Mouse (Mus musculus) brown adipose tissue, adult 24 weeks (tissue): ENCODE results near the gene Sap30. TPM values are rescaled to one million over a fixed set of nuclear protein-coding genes. Genes with fewer than 3 reads are reported as not detected.
"Not testable (repeated sequence)": the region's sequence is repeated elsewhere in the genome, so short reads cannot be mapped to it uniquely, and the experiment has no call there.

Source experiments
- H3K27ac ChIP-seq: fragments of 200-500 bp; replicated peaks from 2 replicates; pipeline ENCODE4 v1.5.1; 2012; ENCODE audit warnings: low read depth, mild to moderate bottlenecking, low read length
- H3K4me1 ChIP-seq: fragments of 200-500 bp; 2 replicates; pipeline ENCODE4 v1.6.1; 2012; ENCODE audit warnings: low read length, mixed read lengths; ENCODE audit not compliant: control insufficient read depth, insufficient read depth, insufficient read length
- H3K4me3 ChIP-seq: fragments of 200-500 bp; 2 replicates; pipeline ENCODE4 v1.5.1; 2012; ENCODE audit warnings: low read depth, mild to moderate bottlenecking, low read length, moderate library complexity; ENCODE audit not compliant: insufficient read depth
- polyA plus RNA-seq: library from polyadenylated mRNA; stranded (reverse); fragments of >200 nt; gene quantifications from 2 replicates; pipeline ENCODE4 v1.2.4, GENCODE M21; 2012; ENCODE audit not compliant: missing spikeins, insufficient read depth, insufficient read length

Gene Sap30
- polyA plus RNA-seq, 1 experiment, result 6.5 TPM

DNA sequence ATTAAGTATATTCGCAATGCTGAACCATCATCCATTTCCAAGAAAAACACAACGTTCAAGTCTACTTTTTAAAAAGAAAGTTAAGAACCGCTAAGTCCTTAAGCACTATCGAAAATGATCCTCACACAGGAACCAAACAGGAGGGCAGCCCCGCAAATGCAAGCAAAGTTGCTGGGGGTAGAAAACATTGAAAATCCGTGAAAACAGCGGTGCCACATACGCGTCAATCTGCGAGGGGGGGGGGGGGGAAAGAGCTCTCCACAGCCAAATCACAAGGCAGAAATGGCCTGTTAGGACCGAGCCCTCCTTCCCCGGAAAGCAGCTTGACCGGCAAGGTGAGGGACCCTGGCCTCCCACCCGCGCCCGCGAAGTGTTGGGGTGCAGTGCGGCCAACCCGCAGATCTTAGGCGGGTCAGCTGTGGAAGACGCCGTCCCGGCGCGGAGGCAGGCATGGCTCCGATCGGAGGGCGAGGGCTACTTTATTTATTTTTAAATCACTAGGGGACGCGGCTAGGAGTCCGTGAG lies 23.2 kb upstream of the Sap30 start:
- no peak overlapping the region for H3K27ac ChIP-seq
- 0 out of 2 replicates have a peak, but pooled peaks cover 3% of the 10 kb centered on the region for H3K4me1 ChIP-seq
- H3K4me3 ChIP-seq, result peak overlapping the region; percentile 77

DNA sequence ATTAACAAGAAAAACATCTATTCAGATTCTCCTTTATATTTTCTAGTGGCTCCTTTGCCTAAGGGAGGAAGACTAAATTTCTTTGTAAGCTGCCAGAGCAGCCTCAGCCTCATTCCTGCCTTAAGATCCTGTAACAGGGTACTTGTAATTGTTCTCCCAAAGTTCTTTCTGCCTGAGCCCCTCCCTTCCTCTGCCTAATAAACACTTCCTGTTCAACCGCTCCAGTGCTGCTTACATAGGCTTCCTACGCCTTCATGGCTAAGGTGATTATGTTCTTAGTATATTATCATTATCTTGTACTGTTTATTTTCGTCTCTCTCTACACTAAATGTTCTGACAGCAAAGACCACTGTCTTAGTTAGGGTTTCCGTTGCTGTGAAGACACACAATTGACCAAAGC lies 21.0 kb upstream of the Sap30 start:
- no peak overlapping the region for H3K4me3 ChIP-seq
- H3K4me1 ChIP-seq, result 0 out of 2 replicates have a peak, but pooled peaks cover 3% of the 10 kb centered on the region
- H3K27ac ChIP-seq, result 0 out of 2 replicates have a peak overlapping the region, but pooled peaks have one; percentile 12

DNA sequence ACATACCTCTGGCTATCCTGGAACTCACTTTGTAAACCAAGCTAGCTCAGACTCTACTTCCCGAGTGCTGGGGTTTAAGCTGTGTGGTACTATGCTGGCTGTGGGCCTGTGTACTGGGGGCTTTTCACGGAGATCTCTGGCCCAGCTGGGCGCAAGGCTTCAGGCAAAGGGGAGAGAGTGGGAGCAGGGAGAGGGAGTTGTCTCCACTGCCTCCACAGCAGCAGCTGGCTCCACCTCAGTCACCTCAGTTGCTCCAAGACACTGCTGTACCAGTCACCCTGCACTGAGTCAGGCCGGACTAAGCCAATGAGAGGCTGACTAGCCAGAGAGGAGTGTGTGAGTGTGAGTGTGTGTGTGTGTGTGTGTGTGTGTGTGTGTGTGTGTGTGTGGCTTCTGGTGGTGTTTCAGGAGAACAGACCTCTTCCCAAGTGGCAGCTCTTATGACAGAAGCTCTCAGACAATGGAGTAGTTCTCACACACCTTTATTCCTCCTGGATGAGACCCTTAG lies 19.9 kb upstream of the Sap30 start:
- Histone ChIP-seq H3K4me3 (no peak overlapping the region), H3K27ac (no peak overlapping the region), H3K4me1 (0 out of 2 replicates have a peak, but pooled peaks cover 3% of the 10 kb centered on the region)

DNA sequence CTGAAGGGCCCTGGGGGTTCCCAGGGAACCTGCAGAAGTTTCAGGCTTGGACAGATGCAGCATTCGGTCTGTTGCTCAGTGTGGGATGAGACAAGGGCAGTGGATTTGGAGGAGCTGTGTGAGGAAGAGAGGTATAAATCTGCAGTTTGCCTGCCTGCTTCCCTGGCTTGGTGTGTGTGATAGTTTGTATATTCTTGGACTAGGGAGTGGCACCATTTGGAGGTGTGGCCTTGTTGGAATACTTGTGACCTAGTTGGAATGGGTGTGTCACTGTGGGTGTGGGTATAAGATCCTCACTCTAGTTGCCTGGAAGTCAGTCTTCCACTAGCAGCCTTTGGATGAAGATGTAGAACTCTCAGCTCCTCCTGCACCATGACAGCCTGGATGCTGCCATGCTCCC lies 17.8 kb upstream of the Sap30 start:
- not testable (repeated sequence) for H3K27ac ChIP-seq, H3K4me1 ChIP-seq, H3K4me3 ChIP-seq

DNA sequence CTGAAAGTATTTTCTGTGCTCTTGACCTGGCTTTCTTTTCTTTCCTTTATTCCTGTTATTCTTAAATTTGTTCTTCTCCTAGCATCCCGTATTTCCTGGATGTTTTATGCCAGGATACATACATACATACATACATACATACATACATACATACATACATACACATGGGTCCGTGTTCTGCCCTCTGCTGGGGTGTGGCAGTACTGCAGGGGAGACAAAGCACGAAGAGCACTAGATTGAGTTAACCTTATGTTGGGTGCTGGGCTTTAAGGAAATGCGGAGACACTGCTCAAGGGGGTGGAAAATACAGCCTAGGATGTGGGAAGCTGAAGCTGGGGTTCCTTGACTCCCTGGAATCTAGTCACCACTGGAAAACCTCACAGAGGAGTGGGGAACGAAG lies 16.0 kb upstream of the Sap30 start:
- no peak overlapping the region for H3K27ac ChIP-seq
- H3K4me3 ChIP-seq, result no peak overlapping the region
- H3K4me1 ChIP-seq, result 0 out of 2 replicates have a peak, but pooled peaks cover 3% of the 10 kb centered on the region

DNA sequence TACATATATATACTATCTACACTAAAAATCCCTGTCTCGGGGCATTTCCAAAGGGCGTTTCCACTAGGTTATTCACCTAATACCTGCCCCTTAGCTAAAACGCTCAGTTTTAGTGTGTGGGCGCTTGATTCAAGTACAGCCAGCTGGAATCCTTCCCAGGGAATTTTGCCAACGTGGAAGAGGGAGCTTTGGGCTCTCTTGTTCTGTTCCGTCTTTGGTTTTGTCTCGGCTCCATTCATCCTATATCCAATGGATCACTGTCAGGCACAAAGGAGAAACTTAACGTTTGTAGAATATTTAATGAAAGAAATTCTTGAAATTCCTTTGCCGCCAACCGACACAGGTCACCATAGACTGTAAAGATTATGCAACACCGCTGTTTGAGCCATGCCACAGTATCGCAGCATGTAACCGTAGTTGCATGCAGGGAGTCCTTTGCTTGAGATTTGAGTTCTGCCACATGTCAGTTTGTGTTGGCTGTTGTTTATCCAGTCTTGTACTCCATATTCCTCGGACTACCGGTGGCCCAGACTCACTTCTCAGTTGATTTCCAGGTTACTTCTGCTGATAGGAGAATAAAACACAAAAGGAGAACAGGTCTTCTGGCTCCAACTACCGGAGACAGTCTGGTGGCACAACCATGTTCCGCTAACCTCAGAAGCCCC lies 11.3 kb upstream of the Sap30 start:
- H3K27ac ChIP-seq, result no peak overlapping the region
- H3K4me1 ChIP-seq, result no peaks in the 10 kb centered on the region
- peak overlapping the region; percentile 35 for H3K4me3 ChIP-seq

DNA sequence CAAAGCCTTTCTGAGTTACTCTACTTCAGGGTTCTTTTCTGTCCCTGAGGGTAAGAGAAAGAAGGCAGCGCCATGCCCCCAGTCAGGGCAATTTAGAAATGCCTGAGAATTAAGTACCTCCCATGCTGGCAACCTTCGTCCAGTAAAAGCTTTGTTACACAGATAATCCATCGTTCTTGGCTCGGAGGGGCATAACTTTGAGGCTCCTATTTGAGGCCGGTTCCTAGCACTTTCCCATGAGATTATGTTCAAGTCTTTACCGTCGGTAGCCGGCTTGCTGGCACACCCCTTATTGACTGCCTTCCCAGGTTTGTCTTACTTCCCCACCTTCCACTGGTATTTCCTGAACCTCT lies 10.8 kb upstream of the Sap30 start:
- Histone ChIP-seq H3K27ac (no peak overlapping the region), H3K4me1 (no peaks in the 10 kb centered on the region), H3K4me3 (no peak overlapping the region)

DNA sequence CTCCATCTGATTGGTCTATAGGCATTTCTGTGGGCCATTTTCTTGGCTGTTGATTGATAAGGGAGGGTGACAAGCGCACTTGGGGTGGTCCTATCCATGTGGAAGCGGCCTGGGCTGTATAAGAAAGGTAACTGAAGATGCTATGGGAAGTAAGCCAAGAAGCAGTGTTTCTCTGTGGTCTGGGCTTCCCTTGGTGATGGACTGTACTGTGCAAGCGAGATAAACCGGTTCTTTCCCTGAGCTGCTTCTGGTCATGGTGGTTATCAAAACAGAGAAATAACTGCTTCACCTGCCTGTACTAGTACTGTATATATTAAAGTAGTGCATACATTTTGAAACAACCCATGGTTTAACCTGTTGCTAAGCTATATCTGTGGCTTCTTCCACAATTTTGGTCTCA lies 4.2 kb upstream of the Sap30 start:
- Histone ChIP-seq H3K4me1 (no peaks in the 10 kb centered on the region), H3K4me3 (no peak overlapping the region), H3K27ac (no peak overlapping the region)

DNA sequence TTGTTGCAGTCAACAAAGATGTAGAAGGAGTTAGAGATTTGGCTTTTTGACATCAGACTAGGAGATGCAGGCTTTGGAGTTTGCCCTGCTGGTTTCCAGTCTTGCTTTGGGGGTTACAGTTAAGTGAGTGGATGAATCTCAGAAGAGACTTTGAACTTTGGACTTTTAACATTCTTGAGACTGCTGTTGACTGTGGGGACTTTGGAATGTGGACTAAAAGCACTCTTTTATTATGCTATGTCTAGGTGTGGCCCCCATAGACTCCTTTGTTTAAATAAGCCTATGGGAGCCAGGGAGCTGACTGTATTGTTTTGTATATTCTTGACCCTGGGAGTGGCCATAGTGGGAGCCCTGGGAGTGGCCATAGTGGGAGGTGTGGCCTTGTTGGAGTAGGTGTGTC lies 2.2 kb upstream of the Sap30 start:
- no peak overlapping the region for H3K4me3 ChIP-seq
- no peak overlapping the region for H3K27ac ChIP-seq
- no peaks in the 10 kb centered on the region for H3K4me1 ChIP-seq

DNA sequence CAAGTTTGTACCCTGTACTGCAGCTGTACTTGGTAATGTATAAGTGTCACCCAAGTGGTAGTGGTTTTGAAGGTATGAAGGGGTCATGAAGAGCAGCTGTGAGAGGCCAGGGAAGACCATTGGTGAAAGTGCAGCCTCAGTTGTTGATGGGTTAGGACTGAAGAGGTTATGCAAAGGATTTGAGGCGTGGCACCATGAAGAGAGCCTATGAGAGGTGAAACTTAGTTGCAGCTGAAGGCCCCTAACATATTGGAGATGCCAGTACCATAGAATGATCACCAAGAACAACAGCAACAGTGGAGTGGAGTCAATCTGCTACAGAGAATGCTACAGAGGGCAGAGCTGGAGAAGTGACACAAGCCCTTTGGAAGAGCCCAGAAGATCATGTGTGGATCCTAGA lies 1.7 kb upstream of the Sap30 start:
- H3K4me1 ChIP-seq, result no peaks in the 10 kb centered on the region
- H3K27ac ChIP-seq, result no peak overlapping the region
- H3K4me3 ChIP-seq, result no peak overlapping the region

DNA sequence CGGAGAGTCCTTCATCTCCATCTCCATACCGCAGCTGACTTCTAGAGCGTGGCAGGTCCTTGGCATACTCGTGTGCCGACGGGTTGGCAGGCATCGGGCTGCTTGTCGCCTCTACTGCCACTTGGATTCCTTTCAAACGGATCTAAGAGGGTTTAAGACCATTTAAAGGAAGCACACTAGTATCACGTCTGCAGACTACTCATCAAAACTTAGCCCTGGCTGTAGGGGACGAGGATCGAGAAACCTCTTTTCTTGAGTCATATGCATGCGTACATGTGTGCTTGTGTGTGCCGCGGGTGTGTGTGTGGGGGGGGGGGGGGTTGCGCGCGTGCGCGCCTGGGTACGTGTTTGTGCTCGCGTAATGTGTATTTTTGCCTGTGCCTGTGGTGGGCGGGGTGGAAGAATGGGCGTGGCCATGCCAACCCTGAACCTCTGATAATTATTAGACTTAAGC lies 679 bp upstream of the Sap30 start:
- Histone ChIP-seq H3K4me3 (peak overlapping the region; percentile 99), H3K27ac (peak overlapping the region; percentile 68), H3K4me1 (no peaks in the 10 kb centered on the region)

DNA sequence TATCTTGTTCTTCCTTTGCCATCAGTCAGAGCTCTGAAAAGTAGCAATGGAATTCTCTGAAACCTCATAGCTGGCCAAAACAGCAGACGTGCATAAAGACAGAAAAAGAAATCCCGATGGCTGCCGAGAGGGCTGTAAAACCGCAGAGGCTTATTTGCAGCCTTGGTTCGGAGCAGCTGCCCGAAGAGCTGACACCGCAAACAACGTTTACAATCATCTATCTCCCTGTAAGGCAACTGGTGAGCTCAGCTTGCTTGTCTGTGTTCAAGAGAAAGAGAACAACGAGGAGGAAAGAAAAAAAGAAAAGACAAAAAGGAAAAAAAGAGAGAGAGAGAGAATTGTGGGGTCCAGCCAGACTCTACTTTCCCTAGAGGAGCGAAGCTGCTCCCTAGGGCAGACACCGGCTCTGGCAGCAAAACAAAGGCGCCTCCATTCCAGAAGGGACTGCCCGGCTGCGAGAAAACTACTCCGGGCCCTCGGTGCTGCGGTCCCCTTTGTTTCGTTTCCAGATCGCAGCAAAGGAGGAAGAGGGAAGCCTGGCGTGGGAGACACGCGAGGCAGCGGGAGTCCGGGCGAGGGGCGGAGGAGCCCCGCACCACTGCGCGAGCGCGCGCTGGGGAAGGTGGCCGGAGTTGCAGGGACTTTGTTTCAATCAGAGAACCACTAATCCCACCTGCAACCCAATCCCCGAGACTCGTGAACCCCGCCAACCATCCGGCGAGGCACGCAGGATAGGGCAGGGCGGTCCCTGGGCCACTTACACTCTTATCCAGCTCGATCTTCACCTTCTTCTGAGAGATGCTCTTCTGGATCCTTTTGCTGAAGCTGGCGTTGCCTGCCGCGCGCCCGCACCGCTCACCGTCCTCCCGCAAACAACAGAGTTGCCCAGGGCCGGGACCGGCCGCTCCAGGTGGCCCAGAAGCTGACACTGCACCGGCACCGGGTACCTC lies 894 bp downstream of the Sap30 start:
- H3K4me1 ChIP-seq, result no peaks in the 10 kb centered on the region
- peak overlapping the region; percentile 99 for H3K4me3 ChIP-seq

DNA sequence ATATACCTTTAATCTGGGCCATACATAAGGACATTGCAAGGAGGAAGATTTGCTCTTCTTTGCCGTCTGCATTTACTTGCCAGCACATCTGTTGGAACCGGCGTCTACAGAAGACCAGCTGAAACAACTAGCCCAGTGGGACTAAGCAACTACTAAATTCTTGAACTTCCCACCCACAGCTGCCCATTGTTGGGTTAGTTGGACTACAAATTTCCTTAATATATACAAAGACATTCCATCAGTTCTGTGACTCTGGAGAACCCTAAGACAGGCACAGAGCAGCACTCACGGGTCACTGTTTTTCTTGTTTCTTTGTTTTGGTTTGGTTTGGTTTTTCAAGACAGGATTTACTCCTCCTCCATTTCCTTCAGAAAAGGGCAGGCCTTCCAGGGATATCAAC lies 7.1 kb downstream of the Sap30 start:
- no peak overlapping the region for H3K27ac ChIP-seq
- no peaks in the 10 kb centered on the region for H3K4me1 ChIP-seq
- H3K4me3 ChIP-seq, result no peak overlapping the region

More for the DNA sequence above, 894 bp downstream of the Sap30 start:
- H3K27ac ChIP-seq, result peak overlapping the region; percentile 33; the same call in 1 of the 2 replicates

DNA sequence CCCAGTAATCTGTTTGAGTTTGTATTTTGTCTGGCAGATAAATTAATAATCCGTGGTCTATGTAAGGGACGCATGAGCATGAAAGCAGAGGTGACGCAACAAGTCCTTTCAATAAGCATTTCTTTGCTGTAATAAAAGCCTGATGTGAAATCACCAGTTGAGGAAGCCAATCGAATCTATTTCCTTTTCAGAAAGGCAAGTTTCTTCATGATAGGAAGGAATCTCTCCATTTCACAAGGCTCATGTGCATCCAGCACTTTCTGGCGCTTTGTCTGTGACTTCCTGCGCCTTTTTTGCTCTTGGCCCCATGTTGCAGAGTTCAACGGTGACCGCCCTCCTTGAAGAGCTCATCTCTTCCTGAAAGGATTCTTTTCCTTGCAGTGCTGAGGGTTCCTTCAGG lies 8.0 kb downstream of the Sap30 start:
- H3K4me1 ChIP-seq, result no peaks in the 10 kb centered on the region
- no peak overlapping the region for H3K27ac ChIP-seq
- H3K4me3 ChIP-seq, result no peak overlapping the region

DNA sequence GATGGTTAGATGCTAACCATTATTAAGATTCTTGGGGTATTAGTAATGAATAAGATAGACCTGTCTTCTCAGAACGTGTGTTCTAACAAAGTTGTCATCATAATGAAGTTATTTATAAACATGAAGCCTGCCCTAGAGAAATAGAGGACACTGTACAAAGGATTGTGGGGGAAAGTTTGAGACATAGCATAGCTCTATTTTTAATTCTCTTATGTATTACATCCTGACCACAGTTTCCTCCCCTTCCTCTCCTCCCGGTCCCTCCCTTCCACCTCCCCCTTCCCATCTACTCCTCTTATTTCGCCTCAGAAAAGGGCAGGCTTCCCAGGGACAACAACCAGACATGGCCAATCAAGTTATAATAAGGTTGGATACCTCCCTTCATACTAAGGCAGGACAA lies 9.3 kb downstream of the Sap30 start:
- Histone ChIP-seq H3K27ac (no peak overlapping the region), H3K4me1 (no peaks in the 10 kb centered on the region), H3K4me3 (no peak overlapping the region)
